Mouse (Mus musculus) bone marrow, adult 2 months (tissue): ENCODE data around the gene Rab6b. TPM values are rescaled to one million over a fixed set of nuclear protein-coding genes. Genes with fewer than 3 reads are reported as not detected.
"Not testable (repeated sequence)": the region's sequence is repeated elsewhere in the genome, so short reads cannot be mapped to it uniquely, and the experiment has no call there.

Experiments used
- H3K27ac ChIP-seq: fragments of 200-500 bp; 2 replicates; pipeline ENCODE4 v1.5.1; 2012; ENCODE audit warnings: low read depth, mild to moderate bottlenecking, control low read depth, inconsistent platforms, low read length; ENCODE audit not compliant: control insufficient read depth, poor library complexity, insufficient read depth
- H3K4me1 ChIP-seq: fragments of 200-500 bp; 2 replicates; pipeline ENCODE4 v1.6.1; 2011; ENCODE audit warnings: low read length; ENCODE audit not compliant: control insufficient read depth, insufficient read depth
- H3K4me3 ChIP-seq: fragments of 200-500 bp; replicated peaks from 2 replicates; pipeline ENCODE3; 2011; ENCODE audit warnings: mild to moderate bottlenecking, low read depth, low read length, control low read depth; ENCODE audit not compliant: control insufficient read depth
- CTCF ChIP-seq: fragments of 200-500 bp; IDR thresholded peaks from 2 replicates; pipeline ENCODE4 v1.5.1; 2011; ENCODE audit warnings: low read length, control low read depth; ENCODE audit not compliant: control insufficient read depth, insufficient read depth
- POLR2A ChIP-seq: fragments of 200-500 bp; IDR thresholded peaks from 2 replicates; pipeline ENCODE4 v1.6.1; 2011; ENCODE audit warnings: low read depth, mild to moderate bottlenecking, control low read depth, low read length, borderline replicate concordance; ENCODE audit not compliant: control insufficient read depth
- WGBS: fragments of 180-500 bp; shearing (Covaris S2); methylation state at CpG from one replicate; pipeline ENCODE4 v1.1.7; 2018; 5-methylcytosine and 5-hydroxymethylcytosine counted together
- polyA plus RNA-seq: library from polyadenylated mRNA; stranded (reverse); fragments of >200 nt; gene quantifications from 2 replicates; pipeline ENCODE4 v1.2.4, GENCODE M21; 2011; ENCODE audit warnings: low replicate concordance; ENCODE audit not compliant: missing spikeins, insufficient read depth, insufficient read length

Gene Rab6b
- polyA plus RNA-seq, 1 experiment: 1.3 TPM

DNA sequence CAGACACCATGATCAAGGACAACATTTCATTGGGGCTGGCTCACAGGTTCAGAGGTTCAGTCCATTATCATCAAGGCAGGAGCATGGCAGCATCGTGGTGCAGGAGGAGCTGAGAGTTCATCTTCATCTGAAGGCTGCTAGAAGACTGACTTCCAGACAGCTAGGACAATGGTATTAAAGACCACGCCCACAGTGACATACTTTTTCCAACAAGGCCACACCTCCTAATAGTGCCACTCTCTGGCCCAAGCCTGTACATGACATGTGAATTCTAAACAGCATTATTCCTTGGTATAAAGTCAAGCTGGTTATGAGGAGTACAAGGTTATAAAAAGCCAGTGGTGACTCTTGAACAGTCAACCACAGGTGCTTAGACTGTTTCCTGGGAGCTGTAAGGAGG is 43.0 kb downstream of the Rab6b start:
- Histone ChIP-seq H3K4me3 (no peak overlapping the region), H3K27ac (no peak overlapping the region), H3K4me1 (no peaks in the 10 kb centered on the region; the same call in 1 of the 2 replicates)
- WGBS: 69% methylated on average over 2 of the region's 2 CpGs
- TF ChIP-seq CTCF (no peak), POLR2A (no peak)

DNA sequence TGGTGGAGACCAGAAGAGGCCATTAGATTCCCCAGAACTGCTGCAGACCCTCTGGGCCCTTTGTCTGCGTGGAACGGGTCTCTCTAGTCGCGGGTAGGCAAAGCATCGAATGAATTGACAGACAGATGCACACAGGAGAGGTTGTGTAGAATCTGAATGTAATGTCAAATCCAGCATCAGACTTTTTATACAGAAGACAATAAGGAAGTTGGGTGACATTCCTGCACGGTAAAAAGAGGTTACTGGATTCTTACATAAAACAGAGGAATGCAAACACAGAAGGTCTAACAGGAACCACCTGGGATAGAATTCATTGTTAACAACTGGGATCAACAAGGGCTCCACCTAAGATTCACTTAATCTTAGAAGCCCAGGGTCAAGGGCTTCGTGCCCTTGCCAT is 43.6 kb downstream of the Rab6b start:
- not testable (repeated sequence) for H3K4me3 ChIP-seq, H3K27ac ChIP-seq, H3K4me1 ChIP-seq
- 81% methylated on average over 7 of the region's 7 CpGs for WGBS

DNA sequence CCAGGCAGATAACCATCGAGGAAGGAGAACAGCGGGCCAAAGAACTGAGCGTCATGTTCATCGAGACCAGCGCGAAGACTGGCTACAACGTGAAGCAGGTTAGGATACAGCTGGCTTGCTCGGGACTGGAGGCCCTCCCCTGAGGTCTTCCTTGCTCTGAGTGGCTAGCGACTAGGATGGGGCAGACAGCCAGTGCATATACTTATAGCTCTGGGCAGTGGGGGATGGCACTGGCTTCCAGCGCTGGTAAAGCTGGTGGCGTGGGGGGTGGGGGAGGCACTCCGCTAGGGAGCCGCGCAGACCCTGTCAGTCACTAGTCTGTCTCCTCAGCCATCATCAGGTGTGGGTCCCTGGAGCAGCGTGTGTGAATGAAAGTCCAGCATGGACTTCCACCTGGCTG is 52.2 kb downstream of the Rab6b start:
- whole genome bisulfite sequencing: 79% methylated on average over 15 of the region's 15 CpGs
- TF ChIP-seq POLR2A (no peak), CTCF (no peak)

DNA sequence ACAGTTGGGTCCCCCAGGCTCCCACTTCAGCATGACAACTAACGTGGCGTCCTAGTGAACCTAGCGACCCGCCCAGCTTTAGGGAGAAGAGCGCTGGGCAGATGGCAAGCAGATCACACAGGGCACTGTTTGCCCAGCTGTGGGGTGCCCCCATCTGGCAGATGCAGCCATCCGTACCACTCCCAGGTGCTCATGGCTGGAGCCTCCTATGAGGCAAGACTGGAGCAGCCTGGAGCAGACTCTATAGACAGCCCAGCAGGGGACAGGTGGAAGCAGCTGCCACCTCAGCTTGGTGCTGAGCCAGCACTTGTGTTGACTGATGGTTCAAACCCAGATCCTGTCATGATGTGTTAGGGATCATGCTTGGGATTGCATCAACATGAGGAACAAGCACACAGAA is 56.5 kb downstream of the Rab6b start:
- Histone ChIP-seq H3K4me3 (no peak overlapping the region), H3K4me1 (no peaks in the 10 kb centered on the region), H3K27ac (no peak overlapping the region)
- WGBS: 78% methylated on average over 6 of the region's 6 CpGs
- TF ChIP-seq POLR2A (no peak), CTCF (no peak)

More for the DNA sequence above, 52.2 kb downstream of the Rab6b start:
- H3K4me1 ChIP-seq: no peaks in the 10 kb centered on the region
- H3K27ac ChIP-seq: no peak overlapping the region
- H3K4me3 ChIP-seq: no peak overlapping the region

DNA sequence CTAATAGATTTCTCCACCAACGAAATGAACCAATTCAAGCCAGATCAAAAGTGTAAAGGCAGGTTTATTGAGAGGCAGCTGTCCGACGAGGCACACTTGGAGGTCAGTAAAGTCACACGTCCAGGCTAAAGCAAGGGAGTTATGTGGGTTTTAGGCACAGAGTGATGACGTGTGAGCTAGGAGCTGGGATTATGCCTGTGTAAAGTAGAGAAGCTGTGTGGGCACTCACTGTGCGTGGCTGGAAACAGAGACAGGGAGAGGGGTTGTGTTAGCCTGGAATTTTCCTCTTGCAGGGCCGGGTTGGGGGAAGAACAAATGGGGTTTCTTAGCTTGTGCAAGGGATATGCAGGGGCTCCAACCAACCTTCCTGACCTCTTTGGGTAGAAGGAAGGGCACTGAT is 57.2 kb downstream of the Rab6b start:
- no peaks in the 10 kb centered on the region for H3K4me1 ChIP-seq
- no peak overlapping the region for H3K27ac ChIP-seq
- no peak for TF ChIP-seq CTCF
- TF ChIP-seq POLR2A: no peak
- WGBS: 82% methylated on average over 7 of the region's 7 CpGs
- H3K4me3 ChIP-seq: no peak overlapping the region

DNA sequence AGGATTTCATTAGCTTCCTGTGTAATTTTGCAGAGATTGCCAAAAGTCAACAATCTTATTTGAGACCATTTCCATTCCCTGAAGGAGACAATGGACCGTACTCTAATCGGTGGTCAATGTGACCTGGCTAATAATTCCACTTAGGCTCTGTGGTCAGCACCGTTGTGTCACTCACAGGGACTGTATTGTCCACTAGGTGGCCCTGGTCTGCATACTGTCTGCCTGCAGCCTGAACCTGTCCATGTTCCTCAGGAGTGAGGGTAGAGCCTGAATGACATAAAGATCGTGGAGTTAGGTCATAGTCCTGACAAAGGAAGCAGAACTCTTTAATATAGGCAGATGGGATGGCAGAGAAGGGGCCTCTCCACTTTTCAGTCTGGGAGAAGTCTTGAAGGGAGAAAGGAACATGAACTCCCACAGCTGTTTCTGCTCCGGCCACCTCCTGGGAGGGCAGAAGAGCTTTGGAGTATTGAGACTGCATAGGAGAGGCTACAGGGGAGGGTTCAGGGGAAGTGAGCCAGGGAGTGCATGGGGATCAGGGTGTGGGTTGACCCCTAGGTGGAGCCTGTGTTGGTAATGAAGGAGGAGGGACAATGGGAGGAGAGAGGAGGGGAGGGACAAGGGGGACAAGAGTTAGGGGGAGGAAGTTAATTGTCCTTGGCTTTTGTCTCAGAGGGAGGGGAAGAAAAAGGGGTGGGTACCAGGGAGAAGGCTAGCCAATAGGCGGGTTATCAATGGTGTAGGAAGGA is 63.4 kb downstream of the Rab6b start:
- 39% methylated on average over 6 of the region's 6 CpGs for WGBS
- no peak overlapping the region for H3K27ac ChIP-seq
- H3K4me1 ChIP-seq: no peaks in the 10 kb centered on the region; the same call in 1 of the 2 replicates
- H3K4me3 ChIP-seq: no peak overlapping the region
- TF ChIP-seq CTCF (peak; percentile 66), POLR2A (no peak)

DNA sequence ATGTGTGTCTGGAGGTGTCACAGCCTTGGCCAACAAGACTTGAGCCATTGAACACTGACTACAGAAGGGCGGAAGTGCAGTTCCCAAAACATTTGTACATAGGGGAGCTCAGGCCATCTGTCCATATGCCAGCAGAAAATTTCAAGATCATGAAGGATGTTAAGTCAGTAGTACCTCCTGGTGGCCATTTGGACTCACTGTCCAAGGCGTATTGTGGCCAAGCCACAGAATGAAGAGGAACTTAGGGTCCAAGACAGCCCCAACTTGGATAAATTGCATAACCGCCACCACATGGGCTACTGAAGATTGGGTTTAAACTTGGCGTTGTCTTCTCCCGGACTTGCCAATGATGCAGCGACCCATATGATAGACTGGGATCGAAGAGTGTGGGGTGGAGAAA is 64.1 kb downstream of the Rab6b start:
- Histone ChIP-seq H3K4me3 (no peak overlapping the region), H3K27ac (no peak overlapping the region), H3K4me1 (no peaks in the 10 kb centered on the region; the same call in 1 of the 2 replicates)
- WGBS: 67% methylated on average over 7 of the region's 7 CpGs
- TF ChIP-seq POLR2A: no peak
- no peak for TF ChIP-seq CTCF

DNA sequence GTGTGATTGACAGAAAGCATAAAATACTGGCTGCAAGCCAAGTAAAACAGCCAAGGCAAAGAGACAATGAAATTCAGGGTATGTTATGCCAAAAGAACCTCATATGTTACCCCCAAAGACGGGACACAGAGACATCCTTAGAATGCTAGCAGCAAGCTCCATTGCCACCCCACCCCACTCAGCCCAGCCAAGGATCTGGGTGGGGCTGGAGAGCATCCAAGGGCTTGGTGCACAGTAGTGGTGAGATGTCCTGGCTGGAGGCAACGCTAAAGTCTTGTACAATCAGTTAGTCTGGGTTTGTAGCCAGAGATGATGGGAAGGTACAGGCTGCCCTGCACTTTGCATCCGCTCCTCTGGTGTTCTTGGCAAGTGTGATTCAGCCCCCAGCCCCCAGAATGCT is 68.7 kb downstream of the Rab6b start:
- H3K4me3 ChIP-seq: no peak overlapping the region
- 49% methylated on average over 3 of the region's 3 CpGs for WGBS
- no peak for TF ChIP-seq POLR2A

DNA sequence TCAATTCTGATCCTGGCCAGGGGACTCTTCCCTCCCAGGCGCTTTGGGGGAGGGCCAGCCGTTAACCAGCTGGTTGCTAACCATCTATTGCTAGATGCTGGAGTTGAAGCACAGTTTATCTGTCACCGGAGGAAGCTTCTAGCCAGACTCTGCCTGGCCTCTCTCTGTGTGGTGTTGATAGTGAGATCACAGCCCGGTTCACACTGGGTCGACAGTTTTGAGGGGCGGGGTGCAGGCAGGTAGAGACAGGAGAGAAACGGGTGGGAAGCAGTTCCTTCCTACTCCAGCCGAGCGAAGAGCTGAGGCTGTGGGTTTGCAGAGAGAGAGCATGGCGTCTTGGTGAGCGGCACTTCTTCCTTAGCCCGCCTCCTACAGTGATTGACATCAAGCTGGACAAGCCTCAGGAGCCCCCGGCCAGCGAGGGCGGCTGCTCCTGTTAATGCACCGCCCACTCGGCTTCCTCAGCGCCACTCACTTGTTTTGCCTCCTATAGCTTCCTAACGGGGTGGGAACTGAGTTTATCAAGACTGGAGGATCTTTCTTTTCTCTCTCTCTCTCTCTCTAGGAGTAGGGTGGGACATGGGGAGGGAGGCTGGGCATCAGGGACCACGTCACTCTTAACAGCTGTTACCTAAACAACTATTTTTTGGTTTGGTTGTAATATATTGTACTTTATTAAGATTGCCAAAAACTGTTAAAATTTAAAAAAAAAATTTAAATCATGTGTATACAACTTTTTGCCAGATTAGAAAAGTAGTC is 69.4 kb downstream of the Rab6b start:
- Histone ChIP-seq H3K4me3 (peak overlapping the region; percentile 61), H3K4me1 (peaks cover 2% of the 10 kb centered on the region; the same call in 1 of the 2 replicates), H3K27ac (no peak overlapping the region)
- WGBS: 1% methylated on average over 20 of the region's 20 CpGs
- no peak for TF ChIP-seq CTCF
- TF ChIP-seq POLR2A: peak; percentile 38; the same call in 1 of the 2 replicates

More for the DNA sequence above, 68.7 kb downstream of the Rab6b start:
- Histone ChIP-seq H3K27ac (no peak overlapping the region), H3K4me1 (peaks cover 2% of the 10 kb centered on the region; the same call in 1 of the 2 replicates)
